Mouse (Mus musculus): ENCODE measurements at regions not wholly inside any gene's neighbourhood (a gene's known extent, or its start where the extent isn't known, plus 50 kb on each side); places are given as distances from the start of the nearest gene placed in this dataset.

DNA sequence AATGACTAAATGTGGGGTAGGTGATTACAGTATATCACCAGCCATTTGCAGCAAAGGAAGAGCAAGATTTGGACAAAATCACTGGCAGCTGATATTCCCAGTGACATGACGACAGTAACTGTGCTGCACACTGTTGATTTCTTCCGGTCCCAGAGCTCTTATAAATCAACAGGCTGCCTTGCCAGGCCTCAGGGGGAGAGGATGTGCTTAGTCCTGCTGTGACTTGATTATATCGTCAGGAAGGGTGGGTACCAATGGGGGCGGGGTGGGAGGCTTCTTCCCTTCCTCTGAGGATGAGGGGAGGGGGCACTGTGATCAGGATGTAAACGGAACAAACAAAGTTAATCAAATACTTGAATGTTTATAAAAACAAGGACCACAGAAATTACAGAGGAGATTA lies 110.9 kb upstream of the Kctd3 start:
- no peaks in the 10 kb centered on the region for H3K27me3 ChIP-seq (ENCODE audit: insufficient read depth, low read length)
- H3K9me3 ChIP-seq (ENCODE audit: low read length) = no peaks in the 10 kb centered on the region
- no peak overlapping the region for H3K4me3 ChIP-seq (ENCODE audit: low read depth, low read length)
- no peaks in the 10 kb centered on the region for H3K4me1 ChIP-seq (ENCODE audit: insufficient read depth, low read length)
- no peak overlapping the region for H3K9ac ChIP-seq (replicated peaks; ENCODE audit: low read length, poor library complexity, severe bottlenecking)
- no peak for DNase-seq (ENCODE audit: low spot score)
- no peak for TF ChIP-seq CTCF (IDR thresholded peaks at IDR 0.05)
- no peak for ATAC-seq (ENCODE audit: low FRiP score)
- no peak overlapping the region for H3K27ac ChIP-seq (ENCODE audit: low read depth, low read length)
- no peak overlapping the region for H3K4me2 ChIP-seq (ENCODE audit: low read depth, low read length, poor library complexity, severe bottlenecking)
- WGBS = 58% methylated on average over 5 of the region's 5 CpGs
- H3K36me3 ChIP-seq (ENCODE audit: insufficient read depth, low read length) = no peaks in the 10 kb centered on the region

DNA sequence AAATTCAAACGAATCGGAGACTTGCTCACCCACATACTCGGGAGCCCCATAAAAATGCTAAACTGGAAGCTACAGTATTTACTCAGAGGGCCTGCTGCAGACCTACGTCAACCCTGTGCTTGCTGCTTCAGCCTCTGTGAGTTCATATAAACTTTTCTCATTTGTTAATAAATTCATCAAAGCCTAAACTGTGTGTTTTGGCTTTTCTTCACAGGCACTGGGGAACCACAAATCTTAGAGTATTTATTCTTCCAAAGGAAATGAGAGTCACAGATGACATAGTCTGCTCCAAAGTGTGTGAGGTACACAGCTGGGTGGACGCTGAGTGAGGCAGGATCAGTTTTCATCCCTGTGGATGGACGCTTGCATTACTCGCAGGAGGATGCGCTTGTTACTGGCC lies 108.3 kb upstream of the Kctd3 start:
- Histone ChIP-seq H3K4me3 (ENCODE audit: low read depth, low read length) (no peak overlapping the region), H3K4me2 (ENCODE audit: low read depth, low read length, poor library complexity, severe bottlenecking) (no peak overlapping the region), H3K27ac (ENCODE audit: low read depth, low read length) (no peak overlapping the region), H3K27me3 (ENCODE audit: insufficient read depth, low read length) (no peaks in the 10 kb centered on the region), H3K9ac (replicated peaks; ENCODE audit: low read length, poor library complexity, severe bottlenecking) (no peak overlapping the region), H3K36me3 (ENCODE audit: insufficient read depth, low read length) (no peaks in the 10 kb centered on the region), H3K4me1 (ENCODE audit: insufficient read depth, low read length) (no peaks in the 10 kb centered on the region), H3K9me3 (ENCODE audit: low read length) (no peaks in the 10 kb centered on the region)
- ATAC-seq (ENCODE audit: low FRiP score) = no peak
- DNase-seq (ENCODE audit: low spot score) = no peak
- WGBS = 85% methylated on average over 8 of the region's 8 CpGs
- no peak for TF ChIP-seq CTCF (IDR thresholded peaks at IDR 0.05)

GRCm38 (mm10) chr1:189115279-189115678 lies 107.6 kb upstream of the Kctd3 start:
- Histone ChIP-seq H3K4me3 (ENCODE audit: low read depth, low read length) (no peak overlapping the region), H3K9ac (replicated peaks; ENCODE audit: low read length, poor library complexity, severe bottlenecking) (no peak overlapping the region), H3K27me3 (ENCODE audit: insufficient read depth, low read length) (no peaks in the 10 kb centered on the region), H3K27ac (ENCODE audit: low read depth, low read length) (no peak overlapping the region), H3K9me3 (ENCODE audit: low read length) (no peaks in the 10 kb centered on the region), H3K4me1 (ENCODE audit: insufficient read depth, low read length) (no peaks in the 10 kb centered on the region), H3K4me2 (ENCODE audit: low read depth, low read length, poor library complexity, severe bottlenecking) (no peak overlapping the region), H3K36me3 (ENCODE audit: insufficient read depth, low read length) (no peaks in the 10 kb centered on the region)
- peak; percentile 15; the same call in 1 of the 2 replicates for TF ChIP-seq CTCF (IDR thresholded peaks at IDR 0.05)
- 94% methylated on average over 1 of the region's 1 CpGs for WGBS
- ATAC-seq (ENCODE audit: low FRiP score) (no peak), DNase-seq (ENCODE audit: low spot score) (no peak)

DNA sequence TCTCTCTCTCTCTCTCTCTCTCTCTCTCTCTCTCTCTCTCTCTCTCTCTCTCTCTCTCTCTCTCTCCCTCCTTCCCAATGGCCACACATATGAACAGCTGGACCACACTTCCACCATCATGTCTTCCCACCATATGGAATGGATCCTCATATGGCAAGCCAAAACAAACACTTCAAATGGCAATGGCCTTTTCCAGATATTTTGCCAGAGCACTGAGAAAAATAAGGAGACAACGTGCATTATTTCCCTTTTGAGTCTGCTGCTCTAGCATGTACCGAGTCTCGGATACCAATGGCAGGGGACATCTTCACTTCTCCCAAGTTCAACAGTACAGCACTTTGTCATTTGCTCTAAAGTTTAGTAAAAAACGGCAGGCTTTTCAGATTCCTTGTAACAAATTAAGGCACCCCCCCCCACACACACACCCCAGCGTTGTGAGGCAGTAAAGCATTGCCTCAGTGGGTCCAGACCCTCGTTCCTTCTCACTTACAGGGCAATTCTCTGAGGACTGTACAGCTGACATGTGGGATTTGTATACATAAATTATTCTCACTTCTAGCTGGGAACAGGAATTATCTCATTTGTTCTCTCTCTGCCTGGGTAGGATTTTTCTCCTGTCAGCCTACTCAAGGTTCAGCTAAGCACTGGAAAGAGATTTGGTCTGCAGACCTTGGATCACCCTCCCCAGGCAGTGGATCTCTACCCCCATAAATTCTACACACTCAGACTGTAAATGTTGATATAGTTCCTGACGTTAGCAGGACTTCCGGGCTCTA lies 100.8 kb upstream of the Kctd3 start:
- no peak overlapping the region for H3K9ac ChIP-seq (replicated peaks; ENCODE audit: low read length, poor library complexity, severe bottlenecking)
- no peak for TF ChIP-seq CTCF (IDR thresholded peaks at IDR 0.05)
- WGBS = 78% methylated on average over 8 of the region's 8 CpGs
- no peaks in the 10 kb centered on the region for H3K36me3 ChIP-seq (ENCODE audit: insufficient read depth, low read length)
- no peak overlapping the region for H3K4me3 ChIP-seq (ENCODE audit: low read depth, low read length)
- ATAC-seq (ENCODE audit: low FRiP score) (no peak), DNase-seq (ENCODE audit: low spot score) (no peak)
- no peak overlapping the region for H3K4me2 ChIP-seq (ENCODE audit: low read depth, low read length, poor library complexity, severe bottlenecking)
- no peaks in the 10 kb centered on the region for H3K27me3 ChIP-seq (ENCODE audit: insufficient read depth, low read length)
- H3K4me1 ChIP-seq (ENCODE audit: insufficient read depth, low read length) = no peaks in the 10 kb centered on the region
- H3K9me3 ChIP-seq (ENCODE audit: low read length) = no peaks in the 10 kb centered on the region
- no peak overlapping the region for H3K27ac ChIP-seq (ENCODE audit: low read depth, low read length)

DNA sequence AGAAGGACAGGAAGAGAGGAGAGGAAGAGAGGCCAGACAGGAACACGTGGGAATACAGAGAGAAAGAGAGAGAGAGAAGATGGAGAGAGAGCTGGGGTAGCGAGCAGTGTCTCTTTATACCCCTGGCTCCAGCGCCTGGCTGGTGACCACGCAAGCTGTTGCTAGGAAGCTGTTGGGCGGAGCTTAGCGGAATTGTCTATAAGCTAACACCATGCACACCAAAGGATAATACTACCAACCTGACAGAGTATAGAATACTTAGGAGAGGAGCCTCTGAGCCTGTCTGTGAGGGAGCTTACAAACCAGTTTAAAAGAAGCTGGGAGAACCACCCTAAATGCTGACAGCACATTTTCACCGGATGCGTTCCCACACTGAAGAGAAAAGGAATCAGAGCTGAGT lies 100.2 kb upstream of the Kctd3 start:
- TF ChIP-seq CTCF (IDR thresholded peaks at IDR 0.05) = no peak
- Histone ChIP-seq H3K36me3 (ENCODE audit: insufficient read depth, low read length) (no peaks in the 10 kb centered on the region), H3K9ac (replicated peaks; ENCODE audit: low read length, poor library complexity, severe bottlenecking) (no peak overlapping the region), H3K27me3 (ENCODE audit: insufficient read depth, low read length) (no peaks in the 10 kb centered on the region), H3K4me1 (ENCODE audit: insufficient read depth, low read length) (no peaks in the 10 kb centered on the region), H3K4me3 (ENCODE audit: low read depth, low read length) (no peak overlapping the region), H3K9me3 (ENCODE audit: low read length) (no peaks in the 10 kb centered on the region), H3K4me2 (ENCODE audit: low read depth, low read length, poor library complexity, severe bottlenecking) (no peak overlapping the region), H3K27ac (ENCODE audit: low read depth, low read length) (no peak overlapping the region)
- 41% methylated on average over 8 of the region's 8 CpGs for WGBS
- ATAC-seq (ENCODE audit: low FRiP score) = no peak
- peak; percentile 42 for DNase-seq (ENCODE audit: low spot score)

GRCm38 (mm10) chr1:189107156-189107555 lies 99.5 kb upstream of the Kctd3 start:
- DNase-seq (ENCODE audit: low spot score) (no peak), ATAC-seq (ENCODE audit: low FRiP score) (no peak)
- WGBS = 95% methylated on average over 3 of the region's 3 CpGs
- H3K4me1 ChIP-seq (ENCODE audit: insufficient read depth, low read length) = no peaks in the 10 kb centered on the region
- H3K9ac ChIP-seq (replicated peaks; ENCODE audit: low read length, poor library complexity, severe bottlenecking) = no peak overlapping the region
- no peaks in the 10 kb centered on the region for H3K9me3 ChIP-seq (ENCODE audit: low read length)
- no peak overlapping the region for H3K27ac ChIP-seq (ENCODE audit: low read depth, low read length)
- TF ChIP-seq CTCF (IDR thresholded peaks at IDR 0.05) = no peak
- no peak overlapping the region for H3K4me3 ChIP-seq (ENCODE audit: low read depth, low read length)
- no peak overlapping the region for H3K4me2 ChIP-seq (ENCODE audit: low read depth, low read length, poor library complexity, severe bottlenecking)
- no peaks in the 10 kb centered on the region for H3K36me3 ChIP-seq (ENCODE audit: insufficient read depth, low read length)
- H3K27me3 ChIP-seq (ENCODE audit: insufficient read depth, low read length) = no peaks in the 10 kb centered on the region

All from midbrain, postnatal 0 days (tissue).